Mouse (Mus musculus) liver, embryonic 14.5 days (tissue): ENCODE data around the gene Chrnd.

Experiments used
- CTCF ChIP-seq: IDR thresholded peaks from 2 replicates; pipeline ENCODE4 v1.5.1; 2016; ENCODE audit warnings: antibody characterized with exemption, low read depth, control low read depth
- EP300 ChIP-seq: IDR thresholded peaks from 2 replicates; pipeline ENCODE4 v1.6.1; 2016; ENCODE audit warnings: antibody characterized with exemption, low read depth

- no peak for TF ChIP-seq CTCF
- TF ChIP-seq EP300, result no peak
Measured at GRCm38 (mm10) chr1:87171312-87171711, 19.1 kb upstream of the Chrnd start.
